Mouse (Mus musculus) T-helper 17 cell (primary cell): Measurements from ENCODE around the gene Sugct.
"Not testable (repeated sequence)": the region's sequence is repeated elsewhere in the genome, so short reads cannot be mapped to it uniquely, and the experiment has no call there.

Experiments
- in situ Hi-C, 2 experiments: fragments of 300-600 bp; cut with MboI, MseI; formaldehyde crosslinking; loops; 1 replicate in 1 of 2; 2 replicates in 1 of 2; pipeline ENCODE4 v1.15.1; 2025; ENCODE audit warnings: high pct_unique_total_duplicates in 2 of 2

The Sugct gene

GRCm38 (mm10) chr13:16921305-16921704, 774.0 kb downstream of the Sugct start:
- in situ Hi-C loops, result loop anchor here in 1 of 2 experiments (10.0 kb wide), 1 partner anchor 907 kb away; the partner anchor contains the start of gene Inhba

- in situ Hi-C loops, result no loop called here
Measured at GRCm38 (mm10) chr13:16915697-16916096, 779.7 kb downstream of the Sugct start.

GRCm38 (mm10) chr13:16912214-16912613, 783.1 kb downstream of the Sugct start:
- in situ Hi-C loops, result no loop called here

GRCm38 (mm10) chr13:16906974-16907373, 788.4 kb downstream of the Sugct start:
- in situ Hi-C loops, result no loop called here

GRCm38 (mm10) chr13:16901424-16901823, 793.9 kb downstream of the Sugct start:
- in situ Hi-C loops, result no loop called here

- in situ Hi-C loops, result no loop called here
Measured at GRCm38 (mm10) chr13:16898084-16898792, 797.1 kb downstream of the Sugct start.

GRCm38 (mm10) chr13:16878056-16878455, 817.3 kb downstream of the Sugct start:
- in situ Hi-C loops, result no loop called here

GRCm38 (mm10) chr13:16859986-16860385, 835.4 kb downstream of the Sugct start:
- in situ Hi-C loops, result loop anchor here in 1 of 2 experiments (5.0 kb wide), 1 partner anchor 498 kb away; no protein-coding TSS in a partner anchor

- in situ Hi-C loops, result no loop called here
Measured at GRCm38 (mm10) chr13:16847236-16847635, 848.1 kb downstream of the Sugct start.

- in situ Hi-C loops, result no loop called here
Measured at GRCm38 (mm10) chr13:16840994-16841393, 854.4 kb downstream of the Sugct start.

GRCm38 (mm10) chr13:16838409-16838808, 856.9 kb downstream of the Sugct start:
- in situ Hi-C loops, result no loop called here

- in situ Hi-C loops, result no loop called here
Measured at GRCm38 (mm10) chr13:16835111-16835510, 860.2 kb downstream of the Sugct start.

- in situ Hi-C loops, result no loop called here
Measured at GRCm38 (mm10) chr13:16833069-16833468, 862.3 kb downstream of the Sugct start.

- in situ Hi-C loops, result no loop called here
Measured at GRCm38 (mm10) chr13:16831840-16832239, 863.5 kb downstream of the Sugct start.

- in situ Hi-C loops, result not testable (repeated sequence)
Measured at GRCm38 (mm10) chr13:16830291-16830690, 865.1 kb downstream of the Sugct start.

GRCm38 (mm10) chr13:16829589-16829988, 865.8 kb downstream of the Sugct start:
- in situ Hi-C loops, result no loop called here

GRCm38 (mm10) chr13:16825619-16826018, 869.7 kb downstream of the Sugct start:
- in situ Hi-C loops, result no loop called here

- in situ Hi-C loops, result no loop called here
Measured at GRCm38 (mm10) chr13:16821785-16822184, 873.6 kb downstream of the Sugct start.

- in situ Hi-C loops, result no loop called here
Measured at GRCm38 (mm10) chr13:16817471-16817870, 877.9 kb downstream of the Sugct start.

GRCm38 (mm10) chr13:16816747-16817146, 878.6 kb downstream of the Sugct start:
- in situ Hi-C loops, result no loop called here

GRCm38 (mm10) chr13:16812268-16812667, 883.1 kb downstream of the Sugct start:
- in situ Hi-C loops, result no loop called here
